Mouse (Mus musculus) forebrain, embryonic 14.5 days (tissue): ENCODE results near the gene Zfp78. TPM values are rescaled to one million over a fixed set of nuclear protein-coding genes. Genes with fewer than 3 reads are reported as not detected.

Experiments
- ATAC-seq: fragments of 200-750 bp; cut with Nextera tagmentation; 2 replicates; pipeline ENCODE4 v1.8.0; 2017; ENCODE audit warnings: mild to moderate bottlenecking, moderate library complexity
- DNase-seq: peaks from one replicate; pipeline ENCODE4 v3.0.0-alpha.2; 2015; ENCODE audit warnings: low spot score
- H3K27ac ChIP-seq: fragments of 300-500 bp; sonication (generic); 2 replicates; pipeline ENCODE4 v1.5.1; 2014; ENCODE audit warnings: low read depth, mild to moderate bottlenecking, control low read depth, low read length, moderate library complexity
- H3K27me3 ChIP-seq: fragments of 300-500 bp; sonication (generic); replicated peaks from 2 replicates; pipeline ENCODE4 v1.6.1; 2014; ENCODE audit warnings: low read length, control low read depth, mixed read lengths; ENCODE audit not compliant: control insufficient read depth, insufficient read depth
- H3K36me3 ChIP-seq: fragments of 300-500 bp; sonication (generic); 2 replicates; pipeline ENCODE4 v1.6.1; 2014; ENCODE audit warnings: low read length, control low read depth; ENCODE audit not compliant: control insufficient read depth, insufficient read depth
- H3K4me1 ChIP-seq: fragments of 300-500 bp; sonication (generic); 2 replicates; pipeline ENCODE4 v1.6.1; 2014; ENCODE audit warnings: antibody characterized with exemption, low read length, control low read depth; ENCODE audit not compliant: control insufficient read depth, insufficient read depth
- H3K4me2 ChIP-seq: fragments of 300-500 bp; sonication (generic); 2 replicates; pipeline ENCODE4 v1.6.1; 2014; ENCODE audit warnings: mild to moderate bottlenecking, control low read depth, low read length
- H3K4me3 ChIP-seq: fragments of 300-500 bp; sonication (generic); 2 replicates; pipeline ENCODE4 v1.5.1; 2014; ENCODE audit warnings: low read depth, low read length, control low read depth
- H3K9ac ChIP-seq: fragments of 300-500 bp; sonication (generic); 2 replicates; pipeline ENCODE4 v1.6.1; 2014; ENCODE audit warnings: mild to moderate bottlenecking, low read length, control low read depth, moderate library complexity
- H3K9me3 ChIP-seq: fragments of 300-500 bp; sonication (generic); replicated peaks from 2 replicates; pipeline ENCODE4 v1.6.1; 2016; ENCODE audit warnings: low read length, control low read depth, mixed read lengths; ENCODE audit not compliant: control insufficient read depth
- WGBS: fragments of 180-500 bp; shearing (Covaris S2); extraction: QIAGEN DNeasy Blood & Tissue Kit; methylation state at CpG from one replicate; pipeline ENCODE4 v1.1.7; 2014; 5-methylcytosine and 5-hydroxymethylcytosine counted together
- polyA plus RNA-seq: library from polyadenylated mRNA; unstranded; fragments of >200 nt; fragmentation: Nextera tagmentation; extraction: Ambion mirVana; gene quantifications from 2 replicates; pipeline ENCODE4 v1.2.1, GENCODE M21; 2014

Zfp78 gene
- polyA plus RNA-seq, 1 experiment from 2014 or later: 4.5 TPM

- peak; percentile 84 for ATAC-seq
- 7% methylated on average over 20 of the region's 22 CpGs for WGBS
- Histone ChIP-seq H3K27me3 (no peaks in the 10 kb centered on the region), H3K9me3 (no peaks in the 10 kb centered on the region), H3K4me2 (peak overlapping the region; percentile 46), H3K27ac (no peak overlapping the region), H3K9ac (peak overlapping the region; percentile 50), H3K4me1 (no peaks in the 10 kb centered on the region), H3K36me3 (no peaks in the 10 kb centered on the region), H3K4me3 (peak overlapping the region; percentile 27)
- DNase-seq: peak; percentile 52
Measured at GRCm38 (mm10) chr7:6414626-6415441, 51.8 kb downstream of the Zfp78 start.

- H3K36me3 ChIP-seq: no peaks in the 10 kb centered on the region
- no peak overlapping the region for H3K27ac ChIP-seq
- DNase-seq (no peak), ATAC-seq (peak; percentile 38; the same call in 1 of the 2 replicates)
- peak overlapping the region; percentile 46 for H3K4me2 ChIP-seq
- H3K9me3 ChIP-seq: no peaks in the 10 kb centered on the region
- H3K4me1 ChIP-seq: no peaks in the 10 kb centered on the region
- peak overlapping the region; percentile 27 for H3K4me3 ChIP-seq
- H3K9ac ChIP-seq: peak overlapping the region; percentile 50
- no peaks in the 10 kb centered on the region for H3K27me3 ChIP-seq
- WGBS: 17% methylated on average over 8 of the region's 8 CpGs
Measured at GRCm38 (mm10) chr7:6415442-6415787, 52.3 kb downstream of the Zfp78 start.

GRCm38 (mm10) chr7:6419894-6420293, 56.8 kb downstream of the Zfp78 start:
- WGBS: 78% methylated on average over 6 of the region's 6 CpGs
- no peak overlapping the region for H3K4me2 ChIP-seq
- no peaks in the 10 kb centered on the region for H3K9me3 ChIP-seq
- H3K27ac ChIP-seq: no peak overlapping the region
- no peaks in the 10 kb centered on the region for H3K36me3 ChIP-seq
- H3K4me1 ChIP-seq: no peaks in the 10 kb centered on the region
- DNase-seq: no peak
- H3K27me3 ChIP-seq: no peaks in the 10 kb centered on the region
- no peak overlapping the region for H3K4me3 ChIP-seq
- H3K9ac ChIP-seq: no peak overlapping the region
- ATAC-seq: no peak

DNA sequence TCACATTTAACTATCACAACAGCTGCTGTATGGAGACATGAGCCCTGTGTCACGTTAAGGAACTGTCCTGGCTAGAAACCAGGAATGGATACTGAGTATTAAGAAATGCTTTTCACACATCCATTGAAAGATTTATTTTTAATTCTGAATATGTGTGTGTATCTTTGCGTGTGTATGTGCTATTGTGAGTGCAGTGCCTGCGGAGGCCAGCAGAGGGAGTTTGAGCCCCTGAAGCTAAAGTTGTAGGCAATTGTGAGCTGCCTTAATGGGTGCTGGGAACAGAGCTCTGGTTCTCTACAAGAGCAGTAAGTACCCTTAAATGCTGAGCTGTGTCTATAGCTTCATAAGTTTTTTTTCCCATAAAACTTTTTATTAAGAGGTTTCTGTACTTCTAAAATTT, 66.3 kb downstream of the Zfp78 start:
- DNase-seq (no peak), ATAC-seq (no peak)
- Histone ChIP-seq H3K4me3 (no peak overlapping the region), H3K27me3 (no peaks in the 10 kb centered on the region), H3K9me3 (no peaks in the 10 kb centered on the region), H3K36me3 (no peaks in the 10 kb centered on the region), H3K4me2 (no peak overlapping the region), H3K4me1 (no peaks in the 10 kb centered on the region), H3K27ac (no peak overlapping the region), H3K9ac (no peak overlapping the region)
- WGBS: 90% methylated on average over 3 of the region's 3 CpGs

DNA sequence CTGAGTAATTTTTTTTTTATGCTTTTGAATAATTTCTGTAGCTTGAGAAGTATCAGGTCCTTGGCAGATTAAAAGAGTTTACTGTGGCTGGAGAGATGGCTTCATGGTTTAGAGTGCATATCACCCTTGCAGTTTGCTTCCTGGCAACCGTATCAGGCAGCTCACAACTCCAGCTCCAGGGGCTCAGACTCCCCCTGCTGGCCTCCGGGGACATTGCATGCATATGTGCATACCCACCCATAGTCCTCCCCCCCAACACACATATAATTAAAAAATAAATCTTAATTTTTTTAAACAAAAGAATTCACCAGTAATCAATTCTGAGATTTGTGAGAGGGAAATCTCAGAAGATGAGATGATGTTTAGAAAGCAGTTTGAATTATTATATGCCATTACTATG, 67.3 kb downstream of the Zfp78 start:
- peak; percentile 24 for DNase-seq
- no peak overlapping the region for H3K9ac ChIP-seq
- WGBS: 34% methylated on average over 2 of the region's 2 CpGs
- H3K9me3 ChIP-seq: no peaks in the 10 kb centered on the region
- peaks cover 4% of the 10 kb centered on the region for H3K4me1 ChIP-seq
- H3K27ac ChIP-seq: no peak overlapping the region
- no peak overlapping the region for H3K4me3 ChIP-seq
- no peak for ATAC-seq
- H3K36me3 ChIP-seq: no peaks in the 10 kb centered on the region
- H3K27me3 ChIP-seq: no peaks in the 10 kb centered on the region
- H3K4me2 ChIP-seq: no peak overlapping the region

Other genes with a start within 250 kb of the Zfp78 start
- gene Zfp787, start 207.3 kb upstream of the Zfp78 start, polyA plus RNA-seq: 12.6 and 13.8 TPM in 2 replicates
- 88.2 and 96.3 TPM in 2 replicates for gene Zfp444, start 191.1 kb upstream of the Zfp78 start, polyA plus RNA-seq
- not detected in 2 replicates for gene Galp, start 166.2 kb upstream of the Zfp78 start, polyA plus RNA-seq
- not detected in 2 replicates for gene Zscan5b, start 141.0 kb upstream of the Zfp78 start, polyA plus RNA-seq
- gene Epp13, start 110.6 kb upstream of the Zfp78 start, polyA plus RNA-seq: not detected in 2 replicates
- 11.7 and 13.5 TPM in 2 replicates for gene Zfp667, start 76.7 kb upstream of the Zfp78 start, polyA plus RNA-seq
- gene Zfp583, start 32.0 kb upstream of the Zfp78 start, polyA plus RNA-seq: 7.7 and 12.2 TPM in 2 replicates
- gene Gm3854, start 19.5 kb upstream of the Zfp78 start, polyA plus RNA-seq: 1.7 and 2.7 TPM in 2 replicates
- gene Zfp28, start 20.0 kb downstream of the Zfp78 start, polyA plus RNA-seq: 15.8 and 18.4 TPM in 2 replicates
- gene Smim17, start 35.4 kb downstream of the Zfp78 start, polyA plus RNA-seq: 3.0 and 3.5 TPM in 2 replicates
- not detected in 2 replicates for gene Gm20715, start 47.0 kb downstream of the Zfp78 start, polyA plus RNA-seq
- 0.14 TPM in 1 of 2 replicates, not detected in the other for gene Olfr1344, start 75.4 kb downstream of the Zfp78 start, polyA plus RNA-seq
- gene Olfr1336, start 92.9 kb downstream of the Zfp78 start, polyA plus RNA-seq: not detected in 2 replicates
- not detected in 2 replicates for gene Olfr1346, start 103.8 kb downstream of the Zfp78 start, polyA plus RNA-seq
- gene Olfr5, start 123.7 kb downstream of the Zfp78 start, polyA plus RNA-seq: not detected in 2 replicates
- gene Olfr1347, start 136.5 kb downstream of the Zfp78 start, polyA plus RNA-seq: not detected in 2 replicates
- gene Olfr1348, start 145.5 kb downstream of the Zfp78 start, polyA plus RNA-seq: not detected in 2 replicates
- not detected in 2 replicates for gene Olfr1349, start 159.7 kb downstream of the Zfp78 start, polyA plus RNA-seq
- gene Olfr1350, start 201.6 kb downstream of the Zfp78 start, polyA plus RNA-seq: not detected in 2 replicates